Mouse (Mus musculus): ENCODE measurements around the gene Olfr923. TPM values are rescaled to one million over a fixed set of nuclear protein-coding genes. Genes with fewer than 3 reads are reported as not detected.
"Not testable (repeated sequence)": the region's sequence is repeated elsewhere in the genome, so short reads cannot be mapped to it uniquely, and the experiment has no call there.

Gene Olfr923
- not detected in 2 replicates for polyA plus RNA-seq (2012; rRNA removed)

- WGBS = 87% methylated on average over 1 of the region's 1 CpGs
- DNase-seq (ENCODE audit: low read depth, low spot score) = no peak
Observed at GRCm38 (mm10) chr9:38826245-38826644, at the start of gene Olfr923. Olfr923 (plus strand) TSS chr9:38826545.

- no peak for DNase-seq (ENCODE audit: low read depth, low spot score)
- WGBS = 75% methylated on average over 2 of the region's 2 CpGs
Observed at GRCm38 (mm10) chr9:38792689-38793088, 33.7 kb upstream of the Olfr923 start.

GRCm38 (mm10) chr9:38805696-38806095, 20.6 kb upstream of the Olfr923 start:
- DNase-seq (ENCODE audit: low read depth, low spot score) = no peak

DNA sequence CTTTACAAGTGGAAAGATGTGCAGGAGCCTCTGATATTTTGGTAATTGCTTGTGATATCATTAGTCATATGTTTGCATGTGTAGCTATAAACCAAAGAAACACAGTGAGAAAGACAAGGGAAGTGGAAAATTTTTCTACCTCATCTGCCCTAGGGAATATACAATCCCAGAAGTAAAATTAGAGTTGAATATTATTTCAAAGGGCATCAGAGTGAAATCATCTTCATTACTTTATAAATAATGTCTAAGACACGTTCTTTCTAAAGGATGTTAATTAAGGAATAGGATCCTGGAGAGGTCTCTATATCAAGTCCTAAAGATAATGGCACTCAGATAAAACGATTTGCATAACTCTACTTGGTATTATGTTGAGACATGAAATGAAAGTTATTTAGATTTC, 12.0 kb upstream of the Olfr923 start, which contains the start of gene Olfr922:
Gene Olfr922 (plus strand): TSS at position 301 of the 400 bp plus-strand sequence.
- 52% methylated on average over 2 of the region's 2 CpGs for WGBS

GRCm38 (mm10) chr9:38815458-38815986, 10.8 kb upstream of the Olfr923 start:
- WGBS = 71% methylated on average over 1 of the region's 1 CpGs
- DNase-seq (ENCODE audit: low read depth, low spot score) = no peak

More for the DNA sequence above, 12.0 kb upstream of the Olfr923 start, which contains the start of gene Olfr922:
- DNase-seq (ENCODE audit: low read depth, low spot score) = no peak

DNA sequence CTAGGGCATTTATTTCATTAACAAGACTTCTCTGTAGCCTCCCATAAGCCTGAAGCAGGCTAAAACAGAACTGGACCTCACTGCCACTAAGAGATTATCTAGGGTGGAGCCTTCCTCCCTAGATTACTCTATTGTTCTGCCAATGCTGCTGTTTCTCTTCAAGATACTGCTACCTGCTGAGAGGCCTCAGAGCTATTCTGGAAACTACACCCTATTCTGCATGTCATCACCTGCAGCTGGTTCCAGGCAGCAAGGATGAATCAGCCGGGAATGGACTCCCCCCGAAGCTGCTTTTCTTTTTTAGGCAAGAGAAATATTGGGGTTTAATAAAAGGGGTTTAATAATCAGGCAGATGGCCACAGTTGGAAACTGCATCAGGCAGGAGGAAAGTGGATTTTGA, 6.7 kb downstream of the Olfr923 start:
- 77% methylated on average over 2 of the region's 2 CpGs for WGBS
- DNase-seq (ENCODE audit: low read depth, low spot score) = no peak

DNA sequence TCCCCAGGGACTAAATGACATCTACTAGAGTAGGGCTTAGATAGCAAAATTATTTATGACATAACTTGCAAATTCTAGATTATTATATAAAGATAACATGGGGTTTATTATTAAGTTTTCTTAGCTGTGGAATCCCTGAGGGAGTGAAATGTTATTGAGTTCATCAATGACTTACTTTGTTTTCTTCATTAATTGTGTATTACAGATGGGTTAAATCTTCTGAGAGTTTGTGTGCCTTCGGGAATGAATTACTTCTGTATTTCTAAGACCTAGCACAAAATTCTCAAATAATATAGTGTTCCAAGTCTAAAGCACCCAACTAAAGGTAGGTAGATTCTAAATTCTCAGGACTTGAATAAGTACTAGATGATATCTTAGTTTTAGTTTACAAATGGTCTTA, 17.8 kb downstream of the Olfr923 start, which contains the start of gene Olfr924:
Gene Olfr924 (plus strand): TSS at position 301 of the 400 bp plus-strand sequence.
- WGBS = 94% methylated on average over 1 of the region's 1 CpGs
- no peak for DNase-seq (ENCODE audit: low read depth, low spot score)

DNA sequence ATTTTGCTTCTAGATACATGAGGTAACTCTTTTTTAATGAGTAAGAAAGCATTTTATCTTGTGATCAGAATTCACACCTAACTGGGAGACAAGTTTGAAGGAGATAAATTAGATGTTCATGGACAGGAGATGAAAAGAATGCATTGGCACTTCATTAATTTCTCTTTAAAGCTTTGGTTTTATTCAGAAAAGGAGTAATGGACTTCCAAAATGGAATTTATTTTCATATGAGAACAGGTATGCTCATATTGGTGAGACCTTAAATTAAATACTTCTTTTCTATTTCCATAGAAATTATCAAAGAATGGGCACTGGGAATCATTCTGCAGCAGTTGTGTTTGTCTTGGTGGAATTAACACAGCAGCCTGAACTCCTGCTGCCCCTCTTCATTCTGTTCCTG, 28.4 kb downstream of the Olfr923 start, which contains the start of gene Olfr26:
Gene Olfr26 (plus strand): TSS at position 301 of the 400 bp plus-strand sequence.
- DNase-seq (ENCODE audit: low read depth, low spot score) = no peak

- 48% methylated on average over 2 of the region's 2 CpGs for WGBS
- not testable (repeated sequence) for DNase-seq (ENCODE audit: low read depth, low spot score)
Observed at GRCm38 (mm10) chr9:38874880-38875279, 48.5 kb downstream of the Olfr923 start.

DNA sequence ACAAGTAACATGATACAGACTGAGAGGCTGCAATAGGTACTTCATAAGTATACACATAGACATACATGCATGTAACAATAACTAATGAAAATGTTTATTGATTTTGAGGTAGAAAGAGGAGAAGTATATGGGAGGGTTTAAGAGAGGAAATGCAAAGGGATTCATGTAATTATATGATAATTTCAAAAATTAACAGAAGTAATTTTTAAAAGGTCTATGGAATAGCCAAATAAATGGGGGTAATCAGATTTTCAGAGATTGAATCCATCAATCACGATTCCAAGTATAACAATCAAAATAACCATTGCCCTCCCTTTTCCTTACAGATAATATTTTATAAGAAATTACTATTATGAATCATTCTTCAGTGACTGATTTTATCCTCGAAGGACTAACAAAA, 50.5 kb downstream of the Olfr923 start, which contains the start of gene Olfr926:
Gene Olfr926 (plus strand): TSS at position 301 of the 400 bp plus-strand sequence.
- DNase-seq (ENCODE audit: low read depth, low spot score) = no peak
- WGBS = 78% methylated on average over 2 of the region's 2 CpGs

Other genes with a start within 250 kb of the Olfr923 start
- gene Olfr912, start 246.4 kb upstream of the Olfr923 start, polyA plus RNA-seq (2012; rRNA removed) = not detected in 2 replicates
- not detected in 2 replicates for gene Olfr913, start 233.8 kb upstream of the Olfr923 start, polyA plus RNA-seq (2012; rRNA removed)
- not detected in 2 replicates for gene Olfr914, start 221.4 kb upstream of the Olfr923 start, polyA plus RNA-seq (2012; rRNA removed)
- gene Olfr916, start 166.7 kb upstream of the Olfr923 start, polyA plus RNA-seq (2012; rRNA removed) = not detected in 2 replicates
- gene Olfr917, start 160.7 kb upstream of the Olfr923 start, polyA plus RNA-seq (2012; rRNA removed) = not detected in 2 replicates
- gene Olfr918, start 151.9 kb upstream of the Olfr923 start, polyA plus RNA-seq (2012; rRNA removed) = not detected in 2 replicates
- not detected in 2 replicates for gene Olfr919, start 122.9 kb upstream of the Olfr923 start, polyA plus RNA-seq (2012; rRNA removed)
- gene Vwa5a, start 108.3 kb upstream of the Olfr923 start, polyA plus RNA-seq (2012; rRNA removed) = 15.4 and 18.1 TPM in 2 replicates
- gene Olfr920, start 74.2 kb upstream of the Olfr923 start, polyA plus RNA-seq (2012; rRNA removed) = 0.06 and 0.15 TPM in 2 replicates
- gene Olfr921, start 53.5 kb upstream of the Olfr923 start, polyA plus RNA-seq (2012; rRNA removed) = not detected in 2 replicates
- not detected in 2 replicates for gene Olfr922, start 11.9 kb upstream of the Olfr923 start, polyA plus RNA-seq (2012; rRNA removed)
- gene Olfr924, start 17.9 kb downstream of the Olfr923 start, polyA plus RNA-seq (2012; rRNA removed) = not detected in 2 replicates
- gene Olfr26, start 28.5 kb downstream of the Olfr923 start, polyA plus RNA-seq (2012; rRNA removed) = not detected in 2 replicates
- gene Olfr926, start 50.6 kb downstream of the Olfr923 start, polyA plus RNA-seq (2012; rRNA removed) = not detected in 2 replicates
- gene Olfr930, start 103.3 kb downstream of the Olfr923 start, polyA plus RNA-seq (2012; rRNA removed) = not detected in 2 replicates
- gene Olfr933, start 145.8 kb downstream of the Olfr923 start, polyA plus RNA-seq (2012; rRNA removed) = not detected in 2 replicates
- gene Olfr934, start 161.8 kb downstream of the Olfr923 start, polyA plus RNA-seq (2012; rRNA removed) = not detected in 2 replicates
- not detected in 2 replicates for gene Olfr935, start 173.1 kb downstream of the Olfr923 start, polyA plus RNA-seq (2012; rRNA removed)
- not detected in 2 replicates for gene Olfr146, start 196.8 kb downstream of the Olfr923 start, polyA plus RNA-seq (2012; rRNA removed)
- not detected in 2 replicates for gene Olfr937, start 238.4 kb downstream of the Olfr923 start, polyA plus RNA-seq (2012; rRNA removed)